Mouse (Mus musculus) kidney, embryonic 16.5 days (tissue): Measurements from ENCODE around the gene Uap1l1. TPM values are rescaled to one million over a fixed set of nuclear protein-coding genes. Genes with fewer than 3 reads are reported as not detected.

Source experiments
- ATAC-seq: fragments of 200-750 bp; cut with Nextera tagmentation; 2 replicates; pipeline ENCODE4 v1.8.0; 2017; ENCODE audit warnings: moderate TSS enrichment; ENCODE audit not compliant: low FRiP score, low TSS enrichment
- H3K27ac ChIP-seq: fragments of 300-500 bp; sonication (generic); 2 replicates; pipeline ENCODE4 v1.5.1; 2014; ENCODE audit warnings: low read length
- H3K27me3 ChIP-seq: fragments of 300-500 bp; sonication (generic); 2 replicates; pipeline ENCODE4 v1.6.1; 2014; ENCODE audit warnings: low read length, control low read depth, mixed read lengths; ENCODE audit not compliant: insufficient read depth
- H3K36me3 ChIP-seq: fragments of 300-500 bp; sonication (generic); 2 replicates; pipeline ENCODE4 v1.6.1; 2014; ENCODE audit warnings: low read length, control low read depth, mixed read lengths; ENCODE audit not compliant: insufficient read depth
- H3K4me1 ChIP-seq: fragments of 300-500 bp; sonication (generic); 2 replicates; pipeline ENCODE4 v1.6.1; 2014; ENCODE audit warnings: low read length, control low read depth, mixed read lengths; ENCODE audit not compliant: insufficient read depth
- H3K4me2 ChIP-seq: fragments of 300-500 bp; sonication (generic); replicated peaks from 2 replicates; pipeline ENCODE4 v1.6.1; 2014; ENCODE audit warnings: low read depth, low read length
- H3K4me3 ChIP-seq: fragments of 300-500 bp; sonication (generic); 2 replicates; pipeline ENCODE4 v1.5.1; 2014; ENCODE audit warnings: mild to moderate bottlenecking, low read length
- H3K9ac ChIP-seq: fragments of 300-500 bp; sonication (generic); replicated peaks from 2 replicates; pipeline ENCODE4 v1.6.1; 2014; ENCODE audit warnings: low read length
- H3K9me3 ChIP-seq: fragments of 300-500 bp; sonication (generic); 2 replicates; pipeline ENCODE4 v1.6.1; 2016; ENCODE audit warnings: low read length, control low read depth
- WGBS: fragments of 180-500 bp; shearing (Covaris S2); extraction: QIAGEN DNeasy Blood & Tissue Kit; methylation state at CpG from one replicate; pipeline ENCODE4 v1.1.7; 2014; 5-methylcytosine and 5-hydroxymethylcytosine counted together
- polyA plus RNA-seq: library from polyadenylated mRNA; unstranded; fragments of >200 nt; fragmentation: Nextera tagmentation; extraction: Ambion mirVana; gene quantifications from 2 replicates; pipeline ENCODE4 v1.2.1, GENCODE M21; 2015

Uap1l1 gene
- polyA plus RNA-seq, 1 experiment from 2014 or later = 49.2 TPM

- H3K4me3 ChIP-seq = no peak overlapping the region
- no peak overlapping the region for H3K27ac ChIP-seq
- no peak overlapping the region for H3K4me2 ChIP-seq
- peaks cover 59% of the 10 kb centered on the region for H3K27me3 ChIP-seq
- 92% methylated on average over 7 of the region's 7 CpGs for WGBS
- H3K9ac ChIP-seq = no peak overlapping the region
- H3K4me1 ChIP-seq = peaks cover 23% of the 10 kb centered on the region
- ATAC-seq = no peak
- no peaks in the 10 kb centered on the region for H3K36me3 ChIP-seq
- H3K9me3 ChIP-seq = no peaks in the 10 kb centered on the region
Observed at GRCm38 (mm10) chr2:25398065-25398464, 32.6 kb upstream of the Uap1l1 start.

- Histone ChIP-seq H3K36me3 (no peaks in the 10 kb centered on the region), H3K4me1 (peaks cover 20% of the 10 kb centered on the region), H3K27ac (no peak overlapping the region), H3K9me3 (no peaks in the 10 kb centered on the region), H3K4me3 (no peak overlapping the region), H3K4me2 (no peak overlapping the region), H3K27me3 (peaks cover 58% of the 10 kb centered on the region), H3K9ac (no peak overlapping the region)
- 46% methylated on average over 1 of the region's 1 CpGs for WGBS
- ATAC-seq = no peak
Observed at GRCm38 (mm10) chr2:25397010-25397409, 31.5 kb upstream of the Uap1l1 start.

- no peak overlapping the region for H3K27ac ChIP-seq
- peak overlapping the region; percentile 43 for H3K4me3 ChIP-seq
- H3K4me2 ChIP-seq = peak overlapping the region; percentile 63
- H3K9me3 ChIP-seq = no peaks in the 10 kb centered on the region
- H3K36me3 ChIP-seq = no peaks in the 10 kb centered on the region
- H3K4me1 ChIP-seq = peaks cover 20% of the 10 kb centered on the region
- 41% methylated on average over 3 of the region's 3 CpGs for WGBS
- peak overlapping the region; percentile 43 for H3K9ac ChIP-seq
- no peak for ATAC-seq
- peaks cover 56% of the 10 kb centered on the region for H3K27me3 ChIP-seq
Observed at GRCm38 (mm10) chr2:25396597-25396983, 31.1 kb upstream of the Uap1l1 start.

GRCm38 (mm10) chr2:25395721-25396596 is 30.5 kb upstream of the Uap1l1 start, which contains the start of gene Entpd2:
Gene Entpd2 (plus strand): TSS chr2:25395874.
- WGBS = 1% methylated on average over 53 of the region's 57 CpGs
- H3K9me3 ChIP-seq = no peaks in the 10 kb centered on the region
- peak within 1 kb of the TSS; percentile 43 for H3K9ac ChIP-seq
- peaks cover 51% of the 10 kb centered on the region for H3K27me3 ChIP-seq
- peak within 1 kb of the TSS; percentile 63 for H3K4me2 ChIP-seq
- H3K4me1 ChIP-seq = peaks cover 20% of the 10 kb centered on the region
- peak; percentile 66 for ATAC-seq
- no peak within 1 kb of the TSS for H3K27ac ChIP-seq
- H3K36me3 ChIP-seq = no peaks in the 10 kb centered on the region
- peak within 1 kb of the TSS; percentile 43 for H3K4me3 ChIP-seq

GRCm38 (mm10) chr2:25394281-25395221 is 29.1 kb upstream of the Uap1l1 start:
- Histone ChIP-seq H3K9me3 (no peaks in the 10 kb centered on the region), H3K4me2 (no peak overlapping the region), H3K4me1 (peaks cover 20% of the 10 kb centered on the region), H3K4me3 (no peak overlapping the region), H3K27me3 (peaks cover 38% of the 10 kb centered on the region), H3K9ac (no peak overlapping the region), H3K36me3 (no peaks in the 10 kb centered on the region), H3K27ac (no peak overlapping the region)
- WGBS = 43% methylated on average over 3 of the region's 3 CpGs
- no peak for ATAC-seq

- Histone ChIP-seq H3K9me3 (no peaks in the 10 kb centered on the region), H3K27ac (no peak overlapping the region), H3K4me3 (no peak overlapping the region), H3K36me3 (no peaks in the 10 kb centered on the region), H3K4me2 (no peak overlapping the region), H3K27me3 (peaks cover 10% of the 10 kb centered on the region; the same call in 1 of the 2 replicates), H3K9ac (no peak overlapping the region), H3K4me1 (peaks cover 13% of the 10 kb centered on the region)
- no peak for ATAC-seq
- WGBS = 74% methylated on average over 5 of the region's 5 CpGs
Observed at GRCm38 (mm10) chr2:25391266-25391665, 25.8 kb upstream of the Uap1l1 start.

- no peak for ATAC-seq
- H3K9ac ChIP-seq = no peak overlapping the region
- 75% methylated on average over 5 of the region's 5 CpGs for WGBS
- H3K4me3 ChIP-seq = no peak overlapping the region
- H3K9me3 ChIP-seq = no peaks in the 10 kb centered on the region
- no peak overlapping the region for H3K4me2 ChIP-seq
- H3K36me3 ChIP-seq = no peaks in the 10 kb centered on the region
- H3K27me3 ChIP-seq = no peaks in the 10 kb centered on the region
- H3K4me1 ChIP-seq = no peaks in the 10 kb centered on the region
- no peak overlapping the region for H3K27ac ChIP-seq
Observed at GRCm38 (mm10) chr2:25384492-25384891, 19.0 kb upstream of the Uap1l1 start.

- Histone ChIP-seq H3K4me3 (no peak overlapping the region), H3K9me3 (no peaks in the 10 kb centered on the region), H3K4me2 (no peak overlapping the region), H3K27me3 (no peaks in the 10 kb centered on the region), H3K36me3 (peaks cover 25% of the 10 kb centered on the region; the same call in 1 of the 2 replicates), H3K27ac (no peak overlapping the region), H3K9ac (no peak overlapping the region), H3K4me1 (peaks cover 22% of the 10 kb centered on the region)
- ATAC-seq = no peak
- WGBS = 57% methylated on average over 4 of the region's 4 CpGs
Observed at GRCm38 (mm10) chr2:25376589-25376988, 11.1 kb upstream of the Uap1l1 start.

- no peaks in the 10 kb centered on the region for H3K27me3 ChIP-seq
- peak overlapping the region; percentile 81 for H3K9ac ChIP-seq
- peaks cover 24% of the 10 kb centered on the region for H3K4me1 ChIP-seq
- peak overlapping the region; percentile 83 for H3K4me3 ChIP-seq
- WGBS = 34% methylated on average over 2 of the region's 2 CpGs
- ATAC-seq = no peak
- H3K36me3 ChIP-seq = peaks cover 21% of the 10 kb centered on the region; the same call in 1 of the 2 replicates
- H3K4me2 ChIP-seq = peak overlapping the region; percentile 97
- H3K27ac ChIP-seq = no peak overlapping the region
- no peaks in the 10 kb centered on the region for H3K9me3 ChIP-seq
Observed at GRCm38 (mm10) chr2:25373431-25373830, 7.9 kb upstream of the Uap1l1 start.
